Mouse (Mus musculus) megakaryocyte, embryonic 14.5 days (primary cell): Measurements from ENCODE around the gene Cd300a.

Experiments used
- FLI1 ChIP-seq: IDR thresholded peaks from 2 replicates; pipeline ENCODE4 v1.6.1; 2012; ENCODE audit warnings: low read length, inconsistent platforms, mixed read lengths
- GATA1 ChIP-seq: IDR thresholded peaks from 3 replicates; pipeline ENCODE4 v1.6.1; 2012; ENCODE audit warnings: mixed read lengths, low read length, inconsistent platforms, borderline replicate concordance

- no peak for TF ChIP-seq GATA1
- TF ChIP-seq FLI1: no peak
Observed at GRCm38 (mm10) chr11:114844464-114845220, 45.2 kb upstream of the Cd300a start.
